Mouse (Mus musculus) myocyte (in vitro differentiated cells): ENCODE results near the gene Dnase1l2. TPM values are rescaled to one million over a fixed set of nuclear protein-coding genes. Genes with fewer than 3 reads are reported as not detected.

ENCODE experiments used
- H3K27me3 ChIP-seq: one replicate; pipeline ENCODE4 v1.6.1; 2011; ENCODE audit not compliant: control insufficient read depth, insufficient read depth, insufficient read length
- H3K36me3 ChIP-seq: one replicate; pipeline ENCODE4 v1.6.1; 2011; ENCODE audit not compliant: control insufficient read depth, insufficient read depth
- H3K4me2 ChIP-seq: one replicate; pipeline ENCODE4 v1.6.1; 2011; ENCODE audit warnings: low read depth, control low read depth
- H3K4me3 ChIP-seq: one replicate; pipeline ENCODE4 v1.5.1; 2011; ENCODE audit warnings: mild to moderate bottlenecking, control low read depth, moderate library complexity
- H3K79me2 ChIP-seq: one replicate; pipeline ENCODE4 v1.6.1; 2011; ENCODE audit not compliant: control insufficient read depth, insufficient read depth
- H3ac ChIP-seq: one replicate; pipeline ENCODE4 v1.6.1; 2011; ENCODE audit not compliant: control insufficient read depth, insufficient read length
- CEBPB ChIP-seq: IDR thresholded peaks from 2 replicates; pipeline ENCODE4 v1.6.1; 2011; ENCODE audit warnings: mild to moderate bottlenecking, moderate library complexity; ENCODE audit not compliant: poor library complexity, insufficient read depth, severe bottlenecking
- E2F4 ChIP-seq: IDR thresholded peaks from one replicate; pipeline ENCODE4 v1.6.1; 2011; ENCODE audit warnings: mild to moderate bottlenecking, control low read depth, moderate library complexity; ENCODE audit not compliant: insufficient read depth
- MAX ChIP-seq: IDR thresholded peaks from one replicate; pipeline ENCODE4 v1.6.1; 2011; ENCODE audit warnings: low read depth, mild to moderate bottlenecking, control low read depth
- MYOD1 ChIP-seq, 3 experiments: IDR thresholded peaks; one replicate each; pipeline ENCODE4 v1.6.1; 2011; ENCODE audit warnings: control low read depth in 2 of 3, low read depth in 2 of 3, mild to moderate bottlenecking in 2 of 3, moderate library complexity in 1 of 3; ENCODE audit not compliant: insufficient read length in 2 of 3, control insufficient read depth in 1 of 3
- MYOG ChIP-seq, 3 experiments: IDR thresholded peaks; one replicate each; pipeline ENCODE4 v1.6.1; 2011; ENCODE audit warnings: control low read depth in 2 of 3, low read depth in 2 of 3, mild to moderate bottlenecking in 2 of 3; ENCODE audit not compliant: insufficient read length in 2 of 3, control insufficient read depth in 1 of 3, insufficient read depth in 1 of 3
- POLR2A ChIP-seq: IDR thresholded peaks from one replicate; pipeline ENCODE4 v1.6.1; 2011; ENCODE audit warnings: low read depth, mild to moderate bottlenecking, control low read depth, moderate library complexity; ENCODE audit not compliant: insufficient read length
- POLR2AphosphoS2 ChIP-seq: IDR thresholded peaks from one replicate; pipeline ENCODE4 v1.6.1; 2011; ENCODE audit warnings: low read depth, control low read depth; ENCODE audit not compliant: insufficient read length
- REST ChIP-seq: IDR thresholded peaks from one replicate; pipeline ENCODE4 v1.6.1; 2011; ENCODE audit warnings: mild to moderate bottlenecking, control low read depth, moderate library complexity; ENCODE audit not compliant: insufficient read depth, insufficient read length
- SRF ChIP-seq: IDR thresholded peaks from one replicate; pipeline ENCODE4 v1.6.1; 2011; ENCODE audit warnings: low read depth; ENCODE audit not compliant: control insufficient read depth, insufficient read length
- TCF12 ChIP-seq: IDR thresholded peaks from one replicate; pipeline ENCODE4 v1.6.1; 2011; ENCODE audit warnings: mild to moderate bottlenecking, control low read depth; ENCODE audit not compliant: poor library complexity, insufficient read depth, severe bottlenecking
- TCF3 ChIP-seq: IDR thresholded peaks from one replicate; pipeline ENCODE4 v1.6.1; 2011; ENCODE audit warnings: low read depth, control low read depth; ENCODE audit not compliant: insufficient read length
- USF1 ChIP-seq: IDR thresholded peaks from one replicate; pipeline ENCODE4 v1.6.1; 2011; ENCODE audit warnings: low read depth, mild to moderate bottlenecking, control low read depth, moderate library complexity
- polyA plus RNA-seq: library from polyadenylated mRNA; unstranded; fragments of >200 nt; fragmentation: generic; extraction: Trizol; gene quantifications from one replicate; pipeline ENCODE4 v1.2.1, GENCODE M21; 2012; ENCODE audit warnings: missing spikeins

Dnase1l2 gene
- 1.0 TPM for polyA plus RNA-seq

DNA sequence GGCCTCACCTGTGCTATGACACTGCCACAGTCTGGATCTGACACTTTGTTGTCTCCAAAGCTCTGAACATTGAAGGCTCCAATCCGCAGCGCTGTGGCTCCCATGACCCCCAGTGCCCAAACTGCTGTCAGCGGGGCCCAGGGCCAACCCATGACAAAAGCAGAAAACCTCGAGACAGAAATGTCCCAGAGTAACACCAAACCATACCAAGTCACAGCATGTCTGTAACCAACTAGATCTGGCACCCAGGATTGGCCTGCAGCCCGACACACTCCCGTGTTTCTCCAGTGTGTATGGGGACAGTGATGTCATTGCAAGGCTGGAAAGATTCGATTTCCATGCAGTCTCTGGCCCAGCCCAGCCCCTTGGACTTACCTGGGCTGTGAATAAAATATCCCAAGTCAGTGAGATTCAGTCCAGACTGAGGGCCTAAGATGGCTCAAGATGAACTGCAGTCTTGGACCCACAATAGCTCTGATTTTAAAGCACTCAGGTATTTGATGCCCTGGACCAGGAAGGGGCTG is at the start of gene Dnase1l2:
Dnase1l2 (minus strand) TSS at position 474 of the 524 bp plus-strand sequence.
- Histone ChIP-seq H3K27me3 (no peaks in the 10 kb centered on the region), H3K36me3 (no peaks in the 10 kb centered on the region), H3ac (no peak within 1 kb of the TSS), H3K79me2 (no peaks in the 10 kb centered on the region), H3K4me3 (no peak within 1 kb of the TSS), H3K4me2 (no peak within 1 kb of the TSS)
- TF ChIP-seq POLR2A: no peak
- TF ChIP-seq MYOD1 (IDR thresholded peaks at IDR 0.05; ENCODE audit: control insufficient read depth in 1 of 3, insufficient read length in 2 of 3, low read depth in 2 of 3): no peak
- no peak for TF ChIP-seq REST
- no peak for TF ChIP-seq USF1
- TF ChIP-seq SRF: no peak
- no peak for TF ChIP-seq TCF3
- no peak for TF ChIP-seq POLR2AphosphoS2
- no peak for TF ChIP-seq MYOG (IDR thresholded peaks at IDR 0.05; ENCODE audit: control insufficient read depth in 1 of 3, insufficient read depth in 1 of 3, insufficient read length in 2 of 3, low read depth in 2 of 3)
- TF ChIP-seq CEBPB: no peak
- TF ChIP-seq E2F4: no peak

DNA sequence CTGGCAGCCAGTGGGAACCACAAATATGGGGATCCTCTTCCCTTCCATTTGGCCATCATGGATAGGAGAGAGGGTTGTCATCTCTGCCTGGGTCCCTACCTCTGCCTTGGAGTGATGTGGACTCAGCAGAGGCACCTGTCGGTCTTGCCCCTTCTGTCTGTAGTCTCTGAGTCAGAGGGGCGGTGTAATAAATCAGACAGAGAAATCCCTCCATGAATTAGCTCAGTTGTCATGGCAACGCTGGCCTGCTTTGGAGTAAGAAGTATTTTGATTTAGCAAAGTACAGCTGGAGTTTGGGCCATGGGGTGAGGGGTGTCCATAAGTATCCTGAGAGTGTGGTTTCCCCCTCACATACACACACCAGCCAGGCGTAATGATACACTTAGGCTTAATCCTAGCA is 47.5 kb upstream of the Dnase1l2 start:
- TF ChIP-seq REST (no peak), TCF12 (no peak), POLR2A (no peak), USF1 (no peak), POLR2AphosphoS2 (no peak), MYOG (IDR thresholded peaks at IDR 0.05; ENCODE audit: control insufficient read depth in 1 of 3, insufficient read depth in 1 of 3, insufficient read length in 2 of 3, low read depth in 2 of 3) (no peak), MAX (no peak), MYOD1 (IDR thresholded peaks at IDR 0.05; ENCODE audit: control insufficient read depth in 1 of 3, insufficient read length in 2 of 3, low read depth in 2 of 3) (no peak), SRF (no peak), E2F4 (no peak), CEBPB (no peak), TCF3 (no peak)
- Histone ChIP-seq H3ac (no peak overlapping the region), H3K4me3 (no peak overlapping the region), H3K79me2 (no peaks in the 10 kb centered on the region), H3K36me3 (no peaks in the 10 kb centered on the region), H3K27me3 (peaks cover 28% of the 10 kb centered on the region), H3K4me2 (no peak overlapping the region)

DNA sequence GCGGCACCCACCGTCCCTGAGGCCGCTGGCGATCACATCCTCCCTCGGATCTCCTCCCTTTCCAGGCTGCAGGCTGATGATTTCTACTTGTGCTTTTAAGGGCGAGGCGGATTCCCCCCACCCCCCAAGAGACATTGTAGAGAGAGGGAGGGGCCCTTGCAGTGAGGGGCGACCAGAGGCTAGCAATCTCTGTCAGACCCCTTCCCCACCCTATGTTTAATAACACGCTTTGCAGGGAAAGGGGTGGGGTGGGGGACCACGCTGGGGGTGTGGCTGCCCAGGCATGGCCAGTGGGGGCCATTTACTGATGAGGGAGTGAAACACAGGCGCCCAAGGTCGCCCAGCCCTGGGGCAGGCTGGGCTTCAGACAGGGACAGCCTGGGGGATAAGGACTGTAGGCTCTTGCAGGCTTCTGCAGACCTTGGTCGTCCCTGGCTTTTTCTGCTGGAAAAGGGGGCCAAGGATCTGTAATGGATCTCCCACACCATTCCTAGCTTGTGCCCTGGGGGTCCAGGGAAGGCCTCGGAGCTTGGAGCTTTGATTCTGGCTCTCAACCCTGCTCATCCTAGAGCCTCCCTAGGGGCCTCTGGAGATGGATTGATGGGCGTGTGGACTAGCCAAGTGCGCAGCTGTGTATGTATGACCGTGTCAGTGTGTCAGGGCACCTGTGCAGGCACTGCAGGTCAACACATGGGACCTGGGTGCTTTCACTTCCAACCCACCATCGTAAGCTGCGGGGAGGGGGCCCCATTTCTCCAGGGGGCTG is 46.5 kb upstream of the Dnase1l2 start:
- no peak overlapping the region for H3K4me3 ChIP-seq
- no peak for TF ChIP-seq MYOG (IDR thresholded peaks at IDR 0.05; ENCODE audit: control insufficient read depth in 1 of 3, insufficient read depth in 1 of 3, insufficient read length in 2 of 3, low read depth in 2 of 3)
- no peaks in the 10 kb centered on the region for H3K36me3 ChIP-seq
- peak overlapping the region; percentile 55 for H3K4me2 ChIP-seq
- H3K27me3 ChIP-seq: peaks cover 28% of the 10 kb centered on the region
- H3ac ChIP-seq: no peak overlapping the region
- H3K79me2 ChIP-seq: no peaks in the 10 kb centered on the region

DNA sequence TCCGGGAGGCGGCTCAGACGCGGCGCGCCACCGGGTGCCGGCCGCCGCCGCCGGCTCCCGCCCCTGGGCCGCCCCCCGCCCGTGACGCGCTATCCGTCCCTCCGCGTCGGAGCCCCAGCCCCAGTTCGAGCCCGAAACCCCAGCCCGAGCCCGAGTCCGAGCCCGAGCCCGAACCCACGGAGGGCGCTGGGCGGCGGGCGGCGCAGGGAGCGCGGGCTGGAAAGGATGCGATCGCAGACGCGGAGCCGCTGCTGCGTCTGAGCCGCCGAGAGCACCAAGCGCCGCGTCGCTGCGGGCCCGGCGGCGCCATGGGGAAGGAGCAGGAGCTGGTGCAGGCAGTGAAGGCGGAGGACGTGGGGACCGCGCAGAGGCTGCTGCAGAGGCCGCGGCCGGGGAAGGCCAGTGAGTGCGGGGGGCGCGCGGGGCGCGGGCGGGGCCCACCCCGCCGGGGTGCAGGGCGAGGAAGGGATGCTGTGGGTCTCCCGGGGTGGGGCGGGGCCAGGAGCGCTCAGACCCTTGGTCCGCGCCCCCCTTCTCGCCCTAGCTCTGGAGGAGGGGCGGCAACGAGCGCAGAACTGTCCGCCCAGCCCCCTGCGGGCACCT is 45.9 kb upstream of the Dnase1l2 start:
- H3K27me3 ChIP-seq: peaks cover 28% of the 10 kb centered on the region
- H3K4me2 ChIP-seq: peak overlapping the region; percentile 55
- H3ac ChIP-seq: no peak overlapping the region
- H3K79me2 ChIP-seq: no peaks in the 10 kb centered on the region
- H3K4me3 ChIP-seq: no peak overlapping the region
- no peaks in the 10 kb centered on the region for H3K36me3 ChIP-seq
- TF ChIP-seq POLR2A: no peak
- no peak for TF ChIP-seq SRF
- no peak for TF ChIP-seq TCF3
- no peak for TF ChIP-seq REST
- TF ChIP-seq MYOD1 (IDR thresholded peaks at IDR 0.05; ENCODE audit: control insufficient read depth in 1 of 3, insufficient read length in 2 of 3, low read depth in 2 of 3): no peak
- TF ChIP-seq MAX: no peak
- no peak for TF ChIP-seq USF1
- no peak for TF ChIP-seq CEBPB
- TF ChIP-seq TCF12: no peak
- TF ChIP-seq MYOG (IDR thresholded peaks at IDR 0.05; ENCODE audit: control insufficient read depth in 1 of 3, insufficient read depth in 1 of 3, insufficient read length in 2 of 3, low read depth in 2 of 3): no peak
- no peak for TF ChIP-seq POLR2AphosphoS2
- TF ChIP-seq E2F4: no peak
